Mouse (Mus musculus): ENCODE results near the gene Aplnr.

The Aplnr gene

GRCm38 (mm10) chr2:85136089-85136488 is at the start of gene Aplnr:
Aplnr (plus strand) TSS chr2:85136225.
- no peak for DNase-seq (ENCODE audit: low read depth, low spot score)

DNA sequence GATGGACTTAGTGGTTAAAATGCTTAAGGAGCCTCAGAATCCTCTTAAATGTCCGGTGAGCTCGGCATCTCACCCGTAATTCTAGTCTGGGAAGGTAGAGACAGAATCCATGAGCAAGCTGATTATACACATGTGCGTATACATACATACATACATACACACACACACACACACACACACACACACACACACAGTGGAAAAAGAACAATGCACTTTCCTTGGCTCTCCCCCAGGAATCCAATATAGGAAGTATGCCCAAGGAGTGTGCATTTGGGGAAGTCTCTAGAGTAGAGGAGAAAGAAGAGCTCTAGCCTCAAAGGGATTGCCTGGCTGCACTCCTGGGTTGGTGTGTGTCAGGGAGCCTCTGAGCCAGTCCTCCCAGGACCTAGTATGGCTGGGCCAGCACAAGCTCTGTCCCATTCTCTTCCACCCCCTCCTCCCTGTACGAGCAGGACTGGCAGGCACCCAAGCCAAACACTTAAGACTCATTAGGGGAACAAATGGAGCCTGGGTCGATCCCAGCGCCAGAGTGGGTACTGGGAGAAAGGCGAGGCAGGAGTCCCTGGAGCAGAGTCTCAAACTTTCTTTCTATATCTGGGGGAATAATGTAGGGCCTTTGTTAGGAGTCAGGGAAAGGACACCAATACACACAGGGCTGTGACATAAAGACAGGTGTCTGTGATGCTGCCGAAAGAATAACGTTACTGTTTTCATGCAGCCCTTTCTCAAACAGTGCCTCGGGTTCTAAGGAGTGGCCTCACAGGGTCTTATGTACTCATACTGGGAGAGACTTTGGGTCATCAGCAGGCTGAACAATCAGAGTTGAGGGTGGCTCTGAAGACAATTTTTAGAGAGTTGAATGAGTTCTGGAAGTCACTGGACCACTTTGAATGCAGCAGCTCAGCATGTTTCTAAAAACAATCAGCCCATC is 47.0 kb upstream of the Aplnr start:
- no peak for DNase-seq (ENCODE audit: low read depth, low spot score)

GRCm38 (mm10) chr2:85091325-85091724 is 44.7 kb upstream of the Aplnr start:
- DNase-seq (ENCODE audit: low read depth, low spot score): no peak

- no peak for DNase-seq (ENCODE audit: low read depth, low spot score)
Measured at GRCm38 (mm10) chr2:85093376-85093775, 42.6 kb upstream of the Aplnr start.

- no peak for DNase-seq (ENCODE audit: low read depth, low spot score)
Measured at GRCm38 (mm10) chr2:85095906-85096305, 40.1 kb upstream of the Aplnr start.

DNA sequence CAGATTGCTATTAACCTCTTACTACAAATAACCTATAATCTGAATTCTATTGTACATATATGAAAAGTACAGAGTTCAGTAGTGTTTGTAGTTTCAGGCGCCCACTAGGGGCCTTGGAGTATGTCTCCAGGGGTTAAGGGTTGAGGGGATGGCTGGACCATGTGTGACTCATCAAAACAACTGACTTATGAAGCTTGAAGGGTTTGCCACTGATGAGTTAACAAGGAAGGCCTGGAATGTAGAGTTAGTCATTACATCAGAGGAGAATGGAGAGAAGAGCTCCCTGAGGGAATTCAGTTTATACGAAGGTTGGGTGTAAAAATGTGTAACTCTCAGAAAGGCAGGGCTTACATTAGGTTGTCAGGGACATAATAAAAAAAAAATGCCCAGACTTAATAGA is 38.0 kb upstream of the Aplnr start:
- no peak for DNase-seq (ENCODE audit: low read depth, low spot score)

DNA sequence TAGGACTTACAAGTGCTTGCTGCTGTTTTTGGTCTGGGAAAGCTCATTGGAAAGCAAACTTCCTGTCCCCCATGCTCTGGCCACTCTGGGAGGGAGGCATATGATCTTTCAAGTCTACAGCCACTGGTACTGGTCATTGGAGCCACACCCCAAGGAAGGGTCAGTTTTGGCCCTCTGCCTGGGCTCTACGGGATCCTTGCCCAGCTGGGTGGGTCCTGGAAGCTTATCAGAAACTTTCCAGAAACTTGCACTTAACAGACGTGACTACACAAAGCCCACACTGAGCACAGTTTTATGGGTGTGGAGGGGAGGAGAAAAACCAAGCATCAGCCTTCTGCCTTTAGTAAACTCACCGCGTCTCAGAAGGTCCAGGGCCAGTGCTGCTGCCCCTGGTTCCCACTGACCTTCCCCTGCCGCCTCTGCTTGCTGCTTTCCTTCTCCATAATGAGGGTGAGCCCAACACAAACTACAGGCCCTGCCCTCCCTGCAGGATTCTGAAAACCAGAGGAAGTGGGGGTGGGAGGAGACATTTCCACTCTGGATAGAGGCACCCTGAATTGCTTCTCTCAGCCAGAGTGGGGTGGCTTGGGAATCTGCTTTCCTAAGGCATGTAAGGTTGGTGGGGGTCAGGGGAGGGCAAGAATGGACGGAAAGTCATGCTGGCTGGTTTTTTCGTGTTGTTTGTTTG is 37.1 kb upstream of the Aplnr start:
- no peak for DNase-seq (ENCODE audit: low read depth, low spot score)

- no peak for DNase-seq (ENCODE audit: low read depth, low spot score)
Measured at GRCm38 (mm10) chr2:85103201-85103600, 32.8 kb upstream of the Aplnr start.

GRCm38 (mm10) chr2:85105426-85106013 is 30.5 kb upstream of the Aplnr start:
- DNase-seq (ENCODE audit: low read depth, low spot score): peak; percentile 8

DNA sequence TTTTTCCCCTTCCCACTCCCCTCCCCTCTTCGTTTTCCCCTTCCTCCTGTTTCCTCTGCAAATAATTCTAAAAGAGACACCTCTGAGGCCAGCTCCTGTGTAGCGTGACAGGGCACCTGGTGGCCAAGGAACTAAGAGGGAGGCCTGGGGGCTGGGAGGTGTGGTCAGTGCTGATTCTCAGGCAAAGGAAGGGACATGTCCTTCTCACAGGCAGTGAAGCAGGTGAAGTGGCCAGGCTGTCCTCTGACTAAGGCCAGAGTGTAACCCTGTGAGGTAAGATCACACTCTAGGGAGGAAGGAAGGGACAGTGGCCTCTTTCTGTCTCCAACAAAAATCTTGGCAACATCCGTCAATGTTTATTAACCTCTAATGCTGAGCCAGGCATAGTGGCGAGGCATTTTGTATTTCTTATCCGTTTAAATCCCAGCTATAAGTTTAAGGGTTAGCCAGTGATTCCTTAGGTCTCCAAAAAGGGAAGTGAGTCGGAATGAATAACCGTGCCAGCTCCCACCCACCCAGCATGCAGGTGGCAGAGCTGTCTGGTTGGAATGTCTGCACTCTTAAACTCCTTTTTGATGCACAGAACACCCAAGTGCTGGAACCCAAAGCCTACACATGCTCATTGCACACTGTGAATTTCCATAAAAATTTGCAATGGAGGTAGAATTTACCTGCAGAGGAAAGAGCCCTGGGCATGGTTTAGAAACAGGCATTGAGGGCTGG is 29.8 kb upstream of the Aplnr start:
- peak; percentile 4 for DNase-seq (ENCODE audit: low read depth, low spot score)

DNA sequence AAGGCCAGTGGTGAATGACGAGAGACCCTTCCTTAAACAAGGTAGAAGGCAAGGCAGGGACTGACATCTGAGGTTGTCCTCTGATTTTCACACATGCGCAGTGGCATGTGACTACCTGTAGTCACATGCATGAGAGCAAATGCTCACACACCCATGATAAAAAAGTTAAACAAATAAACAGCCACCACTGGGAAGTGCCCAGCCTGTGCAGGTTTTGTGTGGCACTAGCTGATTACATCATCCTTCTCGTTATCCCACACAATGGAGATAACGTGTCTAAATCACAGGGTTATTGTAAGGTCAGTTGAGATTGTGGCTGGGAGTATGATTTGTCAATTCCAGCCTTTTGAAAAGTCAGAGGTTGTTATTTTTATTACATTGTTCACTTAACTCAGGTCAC is 29.1 kb upstream of the Aplnr start:
- DNase-seq (ENCODE audit: low read depth, low spot score): no peak

DNA sequence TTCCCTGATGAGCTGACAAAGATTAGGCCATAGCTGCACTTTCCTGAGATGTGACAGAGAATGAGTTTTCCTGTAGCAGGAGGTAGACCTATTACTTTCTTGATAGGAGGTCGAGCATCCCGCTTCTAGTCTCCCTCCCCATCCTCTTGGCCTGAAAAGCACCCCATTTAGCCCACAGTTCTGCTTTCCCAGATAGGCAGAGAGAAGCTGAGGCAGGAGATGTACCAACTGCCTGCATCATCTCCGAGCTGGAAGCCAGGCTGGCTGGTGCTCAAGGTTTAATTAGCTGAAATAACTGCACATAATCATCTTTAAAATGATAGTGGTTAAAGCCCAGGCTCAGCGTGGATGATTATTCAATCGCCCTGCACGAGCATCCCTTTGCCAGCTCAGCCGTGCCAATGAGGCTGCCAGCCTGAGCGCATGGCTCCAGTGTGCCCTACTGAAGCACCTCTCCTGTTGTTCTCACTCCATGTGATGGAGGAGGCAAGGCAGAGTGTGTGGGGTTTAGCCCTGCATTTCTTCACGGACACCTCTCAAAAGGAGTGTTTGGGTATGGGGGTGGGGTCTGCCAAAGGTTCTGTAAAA is 25.6 kb upstream of the Aplnr start:
- no peak for DNase-seq (ENCODE audit: low read depth, low spot score)

DNA sequence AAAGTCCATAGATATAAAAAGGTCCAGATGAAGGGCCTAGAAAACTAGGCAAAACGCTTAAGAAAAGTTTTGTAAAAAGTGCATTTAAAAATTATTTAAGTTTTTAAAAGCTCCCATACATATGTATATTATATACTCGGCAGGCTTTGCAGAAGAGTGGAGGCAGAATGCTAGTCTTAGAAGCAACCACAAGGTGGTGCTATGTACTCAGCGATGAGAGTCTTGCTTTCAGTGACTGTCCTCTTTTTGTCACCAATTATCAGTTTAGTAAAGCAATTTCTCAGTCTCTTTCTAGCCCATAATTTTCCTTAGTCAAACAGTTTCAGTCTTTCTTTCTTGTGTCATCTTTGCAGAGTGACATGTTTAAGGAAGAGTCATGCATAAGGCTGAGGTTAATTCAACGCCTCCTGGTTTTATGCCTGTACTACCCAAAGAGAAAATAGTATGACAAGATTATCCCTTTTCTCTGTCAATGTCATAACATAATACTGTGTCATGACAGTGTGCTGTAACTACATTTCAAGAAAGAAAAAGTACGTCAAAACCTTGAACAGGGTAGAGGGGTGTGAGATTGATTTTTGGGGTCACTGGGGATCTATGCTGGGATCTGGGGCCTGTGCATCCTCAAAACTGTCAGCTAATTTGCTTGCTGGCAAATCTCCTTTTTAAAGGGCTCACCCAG is 12.7 kb upstream of the Aplnr start:
- DNase-seq (ENCODE audit: low read depth, low spot score): peak; percentile 61

- peak; percentile 53 for DNase-seq (ENCODE audit: low read depth, low spot score)
Measured at GRCm38 (mm10) chr2:85123869-85124535, 12.0 kb upstream of the Aplnr start.

DNA sequence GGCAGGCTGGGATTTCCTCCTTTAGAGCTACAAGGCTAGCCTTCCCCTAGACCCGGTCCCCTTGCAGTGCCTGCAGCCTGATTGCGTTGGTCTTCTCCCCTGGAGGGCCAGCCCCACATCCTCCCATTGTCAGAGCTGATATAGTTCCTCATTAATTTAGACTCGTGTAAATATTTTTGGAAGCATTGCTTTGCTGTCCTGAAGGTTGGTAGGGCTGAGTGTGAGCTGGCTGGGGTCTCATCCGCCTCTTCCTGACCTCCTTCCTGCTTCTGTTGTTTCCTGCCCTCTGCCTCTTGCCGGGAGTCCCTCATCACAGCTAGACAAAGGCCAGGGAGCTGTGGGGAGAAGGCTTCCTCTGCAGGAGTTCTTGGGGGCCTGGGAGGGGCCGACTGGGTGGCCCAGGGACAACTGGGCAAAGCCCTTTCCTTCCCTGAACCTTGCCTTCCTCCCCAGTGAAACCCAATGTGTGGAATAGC is 6.5 kb upstream of the Aplnr start:
- no peak for DNase-seq (ENCODE audit: low read depth, low spot score)

- DNase-seq (ENCODE audit: low read depth, low spot score): no peak
Measured at GRCm38 (mm10) chr2:85131226-85131625, 4.8 kb upstream of the Aplnr start.

GRCm38 (mm10) chr2:85131724-85132123 is 4.3 kb upstream of the Aplnr start:
- DNase-seq (ENCODE audit: low read depth, low spot score): no peak

GRCm38 (mm10) chr2:85132204-85132603 is 3.8 kb upstream of the Aplnr start:
- DNase-seq (ENCODE audit: low read depth, low spot score): no peak

DNA sequence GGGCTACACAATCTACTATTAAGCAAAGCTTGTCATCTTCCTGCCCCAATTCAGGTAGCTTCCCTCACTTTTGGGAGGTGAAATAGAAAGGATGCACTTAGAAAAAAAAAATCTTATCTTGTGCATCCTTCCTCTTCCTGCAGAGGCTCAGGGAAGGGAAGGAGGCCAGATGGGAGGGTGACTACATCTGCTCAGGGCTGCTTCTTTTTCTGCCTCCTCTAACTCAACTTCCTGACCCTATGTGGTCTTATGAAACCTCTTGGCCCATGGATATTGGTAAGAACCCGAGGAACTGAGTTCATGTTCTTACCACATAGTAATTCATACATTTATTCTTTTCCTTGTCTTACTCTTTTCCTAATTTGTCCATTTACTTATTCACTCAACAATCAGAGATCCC is 926 bp upstream of the Aplnr start:
- DNase-seq (ENCODE audit: low read depth, low spot score): no peak

- DNase-seq (ENCODE audit: low read depth, low spot score): no peak
Measured at GRCm38 (mm10) chr2:85136831-85137520, 951 bp downstream of the Aplnr start.
